Mouse (Mus musculus) G1E (cell line): Measurements from ENCODE around the gene Actb.

Experiments
- CTCF ChIP-seq: IDR thresholded peaks from 2 replicates; pipeline ENCODE4 v1.5.1; 2012; ENCODE audit warnings: low read depth, low read length, inconsistent platforms, mixed read lengths
- GATA1 ChIP-seq: IDR thresholded peaks from 2 replicates; pipeline ENCODE4 v1.6.1; 2012; ENCODE audit warnings: borderline replicate concordance, low read length, inconsistent platforms, mixed read lengths

DNA sequence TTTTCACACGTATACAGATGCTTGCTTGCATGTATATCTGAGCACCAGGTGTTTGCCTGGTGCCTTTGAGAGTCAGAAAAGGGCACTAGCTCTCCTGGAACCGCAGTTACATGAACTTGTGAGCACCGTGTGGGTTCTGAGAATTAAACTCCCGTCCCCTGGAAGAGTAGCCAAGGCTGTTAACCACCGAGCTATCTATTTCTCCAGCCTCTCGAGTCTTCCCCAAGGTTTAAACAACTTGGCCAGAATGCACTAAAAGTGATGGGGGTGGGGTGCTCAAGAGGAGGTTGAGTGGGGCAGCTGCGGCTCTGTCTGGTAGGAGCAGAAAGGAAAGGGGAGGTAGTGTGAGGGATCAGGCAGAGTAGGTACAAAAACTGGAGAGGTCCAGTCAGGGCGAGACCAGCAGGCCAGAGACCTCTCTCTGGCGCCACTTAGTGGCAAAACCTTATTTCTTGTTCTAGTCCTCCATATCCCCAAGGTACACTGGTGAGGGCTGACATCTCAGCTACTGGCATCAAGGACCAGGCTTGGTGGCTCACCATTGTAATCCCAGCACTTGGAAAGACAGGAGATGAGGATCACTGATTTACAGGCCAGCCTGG is 25.6 kb upstream of the Actb start:
- peak; percentile 58; the same call in 1 of the 2 replicates for TF ChIP-seq CTCF
- no peak for TF ChIP-seq GATA1
